Mouse (Mus musculus) kidney, adult 2 months (tissue): Measurements from ENCODE around the gene Tango2. TPM values are rescaled to one million over a fixed set of nuclear protein-coding genes. Genes with fewer than 3 reads are reported as not detected.

Experiments used
- DNase-seq: peaks from one replicate; pipeline ENCODE4 v3.0.0; 2021
- H3K27ac ChIP-seq: fragments of 200-500 bp; 2 replicates; pipeline ENCODE4 v1.5.1; 2012; ENCODE audit warnings: low read depth, low read length, control low read depth, inconsistent platforms; ENCODE audit not compliant: insufficient read depth
- H3K27me3 ChIP-seq: fragments of 200-500 bp; replicated peaks from 2 replicates; pipeline ENCODE4 v1.6.1; 2012; ENCODE audit warnings: mild to moderate bottlenecking, moderate library complexity, low read length, inconsistent platforms; ENCODE audit not compliant: control insufficient read depth, insufficient read depth
- H3K36me3 ChIP-seq: fragments of 200-500 bp; 2 replicates; pipeline ENCODE4 v1.6.1; 2012; ENCODE audit warnings: mild to moderate bottlenecking, moderate library complexity, low read length, inconsistent platforms; ENCODE audit not compliant: control insufficient read depth, insufficient read depth
- H3K4me1 ChIP-seq: fragments of 200-500 bp; 2 replicates; pipeline ENCODE4 v1.6.1; 2011; ENCODE audit warnings: low read length; ENCODE audit not compliant: control insufficient read depth, insufficient read depth
- H3K4me3 ChIP-seq: fragments of 200-500 bp; 2 replicates; pipeline ENCODE4 v1.5.1; 2011; ENCODE audit warnings: mild to moderate bottlenecking, low read depth, low read length, control low read depth; ENCODE audit not compliant: insufficient read depth
- CTCF ChIP-seq: fragments of 200-500 bp; conservative IDR thresholded peaks from 2 replicates; pipeline ENCODE4 v1.5.1; 2011; ENCODE audit warnings: low read depth, mild to moderate bottlenecking, control low read depth, low read length, moderate library complexity, mixed read lengths; ENCODE audit not compliant: insufficient read depth, insufficient read length
- POLR2A ChIP-seq: fragments of 200-500 bp; IDR thresholded peaks from one replicate; pipeline ENCODE4 v1.6.1; 2011; ENCODE audit warnings: low read depth, low read length, control low read depth
- WGBS: fragments of 180-500 bp; shearing (Covaris S2); methylation state at CpG from one replicate; pipeline ENCODE4 v1.1.7; 2018; 5-methylcytosine and 5-hydroxymethylcytosine counted together
- polyA plus RNA-seq: library from polyadenylated mRNA; depleted of rRNA; stranded (reverse); fragments of >200 nt; gene quantifications from 2 replicates; pipeline ENCODE4 v1.2.3, GENCODE M21; 2012; rRNA removed

The Tango2 gene
- polyA plus RNA-seq = 147 and 158 TPM in 2 replicates

DNA sequence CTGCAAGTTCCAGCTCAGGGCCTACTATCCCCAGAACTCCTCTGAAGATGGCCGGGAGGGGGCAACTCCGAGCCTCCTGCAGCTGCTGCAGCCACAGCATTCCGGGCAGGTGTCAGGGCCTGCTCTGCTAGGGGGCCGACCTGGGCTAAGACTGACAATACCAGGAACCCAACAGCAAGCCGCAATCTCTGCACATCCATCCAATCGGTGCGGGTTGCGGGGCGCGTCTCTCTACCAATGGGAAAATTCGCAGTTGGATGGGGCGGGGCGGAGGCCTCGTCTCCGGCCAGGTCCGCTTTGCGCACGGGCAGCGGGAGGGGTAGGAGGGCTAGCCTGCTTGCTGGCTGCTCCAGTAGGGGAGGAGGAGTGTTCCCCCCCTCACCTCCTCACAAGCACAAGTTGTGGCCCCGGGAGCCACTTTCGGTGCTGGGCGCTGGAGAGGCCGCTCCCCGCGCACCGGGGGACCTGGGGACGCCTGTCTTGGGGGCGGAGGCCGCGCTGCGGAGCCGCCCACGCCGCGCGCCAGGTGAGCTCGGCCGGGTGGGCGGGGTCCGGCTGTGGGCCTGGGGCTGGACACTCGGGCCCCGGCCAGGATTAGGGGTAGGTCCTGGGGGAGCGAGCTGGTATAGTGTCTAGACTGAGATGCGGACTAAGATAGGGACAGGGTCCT, at the start of gene Tango2, which contains the start of gene Arvcf:
Gene Tango2 (minus strand): TSS at position 173 of the 670 bp plus-strand sequence.
Gene Arvcf (plus strand): TSS at position 252 of the 670 bp plus-strand sequence.
- TF ChIP-seq POLR2A (no peak), CTCF (no peak; the same call in 1 of the 2 replicates)
- Histone ChIP-seq H3K27me3 (no peaks in the 10 kb centered on the region), H3K4me3 (peak within 1 kb of the TSS; percentile 79), H3K36me3 (no peaks in the 10 kb centered on the region), H3K27ac (peak within 1 kb of the TSS; percentile 20; the same call in 1 of the 2 replicates), H3K4me1 (peaks cover 3% of the 10 kb centered on the region; the same call in 1 of the 2 replicates)
- peak; percentile 98 for DNase-seq
- under 1% methylated on average over 44 of the region's 44 CpGs for WGBS

- 93% methylated on average over 27 of the region's 27 CpGs for WGBS
- Histone ChIP-seq H3K4me1 (peaks cover 13% of the 10 kb centered on the region), H3K4me3 (no peak overlapping the region), H3K27ac (peak overlapping the region; percentile 30; the same call in 1 of the 2 replicates), H3K36me3 (no peaks in the 10 kb centered on the region), H3K27me3 (no peaks in the 10 kb centered on the region)
- TF ChIP-seq CTCF = no peak
- TF ChIP-seq POLR2A = no peak
- no peak for DNase-seq
Measured at GRCm38 (mm10) chr16:18396791-18397621, 49.1 kb upstream of the Tango2 start.

DNA sequence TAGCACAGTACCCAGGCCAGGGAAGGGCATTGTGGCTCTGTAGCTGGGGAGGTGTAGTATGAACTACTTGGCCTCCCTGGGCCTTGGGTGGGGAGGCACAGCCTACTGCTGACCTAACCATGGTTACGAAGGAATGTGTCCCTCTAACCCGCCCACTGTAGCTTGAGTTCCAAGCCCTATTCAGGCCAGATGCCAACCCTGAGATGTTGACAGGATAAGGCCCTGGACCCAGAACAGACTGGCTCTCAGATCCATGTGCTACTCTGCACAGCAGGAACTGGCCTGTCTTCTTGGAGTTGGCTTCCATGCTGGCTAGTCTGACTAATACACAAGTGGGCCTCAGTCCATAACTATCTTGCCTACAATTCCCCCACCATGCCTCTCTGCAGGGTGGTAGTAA, 48.3 kb upstream of the Tango2 start:
- Histone ChIP-seq H3K4me3 (no peak overlapping the region), H3K4me1 (peaks cover 16% of the 10 kb centered on the region), H3K36me3 (no peaks in the 10 kb centered on the region), H3K27me3 (no peaks in the 10 kb centered on the region), H3K27ac (peak overlapping the region; percentile 67)
- peak; percentile 84 for DNase-seq
- no peak for TF ChIP-seq POLR2A
- TF ChIP-seq CTCF = no peak
- WGBS = 15% methylated on average over 2 of the region's 2 CpGs

GRCm38 (mm10) chr16:18395620-18396036, 47.7 kb upstream of the Tango2 start:
- peaks cover 16% of the 10 kb centered on the region for H3K4me1 ChIP-seq
- no peak overlapping the region for H3K4me3 ChIP-seq
- peak; percentile 68 for DNase-seq
- H3K27me3 ChIP-seq = no peaks in the 10 kb centered on the region
- peak overlapping the region; percentile 67 for H3K27ac ChIP-seq
- no peaks in the 10 kb centered on the region for H3K36me3 ChIP-seq
- TF ChIP-seq CTCF (no peak), POLR2A (no peak)
- 45% methylated on average over 6 of the region's 7 CpGs for WGBS

- H3K27me3 ChIP-seq = no peaks in the 10 kb centered on the region
- H3K4me1 ChIP-seq = peaks cover 19% of the 10 kb centered on the region
- no peak for TF ChIP-seq CTCF
- no peak for TF ChIP-seq POLR2A
- 0 out of 2 replicates have a peak overlapping the region, but pooled peaks have one; percentile 18 for H3K27ac ChIP-seq
- 48% methylated on average over 11 of the region's 11 CpGs for WGBS
- no peak for DNase-seq
- no peak overlapping the region for H3K4me3 ChIP-seq
- no peaks in the 10 kb centered on the region for H3K36me3 ChIP-seq
Measured at GRCm38 (mm10) chr16:18394777-18395619, 47.1 kb upstream of the Tango2 start.

DNA sequence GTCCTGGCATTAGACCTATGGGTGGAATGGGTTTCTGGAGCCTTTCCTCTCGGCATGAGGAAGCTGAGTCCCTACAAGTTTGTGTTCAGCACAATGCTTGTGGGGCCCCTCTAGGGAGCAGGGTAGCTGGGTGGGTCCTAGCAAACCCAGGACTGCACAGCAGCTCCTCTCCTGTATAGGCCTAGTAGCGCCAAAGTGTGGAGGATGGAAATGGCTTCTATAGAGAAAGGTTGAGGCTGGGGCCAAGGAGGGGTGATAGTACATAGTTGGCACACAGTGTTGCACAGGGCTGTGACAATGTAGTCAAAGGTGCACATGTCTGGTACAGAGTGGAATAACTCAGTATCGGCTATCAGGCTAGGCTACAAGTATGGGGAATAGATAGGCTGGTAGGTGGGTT, 46.2 kb upstream of the Tango2 start:
- Histone ChIP-seq H3K27ac (no peak overlapping the region), H3K36me3 (no peaks in the 10 kb centered on the region), H3K27me3 (no peaks in the 10 kb centered on the region), H3K4me3 (peak overlapping the region; percentile 69; the same call in 1 of the 2 replicates), H3K4me1 (peaks cover 19% of the 10 kb centered on the region)
- WGBS = 83% methylated on average over 3 of the region's 3 CpGs
- no peak for DNase-seq
- TF ChIP-seq CTCF (no peak), POLR2A (no peak)
